Mouse (Mus musculus): ENCODE measurements at regions not wholly inside any gene's neighbourhood (a gene's known extent, or its start where the extent isn't known, plus 50 kb on each side); places are given as distances from the start of the nearest gene placed in this dataset.

DNA sequence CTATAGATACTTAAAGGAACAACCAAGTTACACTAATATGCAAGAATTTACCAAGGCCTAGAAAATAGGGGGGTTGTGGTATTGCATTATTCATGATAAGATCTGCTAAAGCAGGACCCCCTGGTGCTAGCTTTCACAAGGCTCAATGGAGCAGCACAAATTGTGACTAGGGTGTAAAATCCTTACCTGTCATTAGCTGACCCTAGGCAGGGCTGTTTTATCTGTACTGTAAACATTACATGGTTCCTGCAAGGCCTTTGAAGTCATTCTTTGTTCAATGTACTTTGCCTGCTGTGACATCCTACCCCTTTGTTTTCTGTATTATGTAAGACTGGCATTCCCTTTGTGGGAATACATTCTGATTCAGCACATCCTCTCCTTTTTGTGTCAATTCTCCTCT, 254.0 kb upstream of the 9130204L05Rik start:
- peak; percentile 62 for DNase-seq (ENCODE audit: low read depth, low spot score)
